Mouse (Mus musculus) T-cell, adult 2 months (primary cell): ENCODE measurements around the gene Myom1.

Source experiments
- DNase-seq: peaks from one replicate; pipeline ENCODE4 v3.0.0; 2022; ENCODE audit warnings: low spot score

The Myom1 gene

GRCm38 (mm10) chr17:71136384-71137333 is 134.2 kb downstream of the Myom1 start:
- DNase-seq: no peak

DNA sequence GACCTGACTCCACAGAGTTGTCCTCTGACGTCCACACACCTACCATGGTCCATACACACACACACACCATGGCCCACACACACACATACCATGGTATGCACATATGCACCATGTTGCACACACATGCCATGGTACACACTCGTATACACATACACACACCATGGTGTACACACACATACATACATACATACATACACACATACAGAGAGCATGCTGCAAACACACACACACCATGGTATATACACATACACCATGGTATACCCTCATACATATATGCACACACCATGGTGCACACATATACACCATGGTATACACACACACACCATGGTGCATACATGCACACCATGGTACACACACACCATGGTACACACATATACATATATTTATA is 134.9 kb downstream of the Myom1 start:
- no peak for DNase-seq

- DNase-seq: no peak
These were observed 139.6 kb downstream of the Myom1 start for GRCm38 (mm10) chr17:71142068-71142467.

- DNase-seq: no peak
These were observed 140.7 kb downstream of the Myom1 start for GRCm38 (mm10) chr17:71143155-71143554.

GRCm38 (mm10) chr17:71144322-71145116 is 142.1 kb downstream of the Myom1 start:
- no peak for DNase-seq

DNA sequence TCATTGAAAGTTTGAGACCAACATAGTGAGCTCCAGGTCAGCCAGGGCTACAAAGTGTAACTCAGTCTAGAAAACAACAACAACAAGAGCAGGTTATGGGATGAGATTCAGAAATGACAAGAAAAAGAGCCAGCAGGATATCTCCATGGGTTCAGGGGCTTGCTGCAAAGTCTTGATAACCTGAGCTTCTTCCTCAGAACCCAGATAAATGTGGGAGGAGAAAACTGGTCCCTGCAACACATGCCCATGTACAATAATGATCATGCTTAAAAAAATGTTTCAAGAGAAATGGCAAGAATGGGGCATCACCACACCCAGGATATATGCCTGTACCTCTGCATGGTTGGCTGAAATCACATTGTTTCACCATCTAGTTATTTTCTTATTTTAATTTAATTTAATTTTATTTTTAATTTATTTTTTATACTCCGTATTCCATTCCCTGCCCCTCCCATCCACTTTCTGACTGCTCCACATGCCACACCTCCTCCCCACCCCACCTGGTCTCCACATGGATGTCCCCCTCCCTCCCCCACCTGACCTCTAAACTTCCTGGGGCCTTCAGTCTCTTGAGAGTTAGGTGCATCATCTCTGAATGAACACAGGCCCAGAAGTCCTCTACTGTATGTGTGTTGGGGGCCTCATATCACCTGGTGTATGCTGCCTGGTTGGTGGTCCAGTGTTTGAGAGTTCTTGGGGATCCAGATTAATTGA is 143.0 kb downstream of the Myom1 start:
- DNase-seq: no peak

DNA sequence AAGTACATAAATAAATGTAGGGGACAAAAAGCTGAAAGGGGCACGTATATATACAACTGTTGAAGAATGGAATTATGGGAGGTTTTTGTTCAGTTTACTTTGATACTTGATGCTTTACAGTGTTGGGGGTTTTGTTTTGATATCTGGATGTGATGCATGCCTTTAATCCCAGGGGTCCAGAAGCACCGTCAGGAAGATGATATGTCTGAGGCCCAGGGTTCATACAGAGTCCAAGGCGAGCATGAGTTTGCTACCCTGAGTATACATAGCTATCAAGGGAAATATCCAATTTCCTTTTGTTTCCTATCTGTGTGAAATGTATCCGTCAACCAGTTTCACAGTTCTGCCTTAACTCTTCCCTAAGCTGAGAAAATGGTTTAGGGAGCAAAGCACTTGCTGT is 150.9 kb downstream of the Myom1 start:
- no peak for DNase-seq

DNA sequence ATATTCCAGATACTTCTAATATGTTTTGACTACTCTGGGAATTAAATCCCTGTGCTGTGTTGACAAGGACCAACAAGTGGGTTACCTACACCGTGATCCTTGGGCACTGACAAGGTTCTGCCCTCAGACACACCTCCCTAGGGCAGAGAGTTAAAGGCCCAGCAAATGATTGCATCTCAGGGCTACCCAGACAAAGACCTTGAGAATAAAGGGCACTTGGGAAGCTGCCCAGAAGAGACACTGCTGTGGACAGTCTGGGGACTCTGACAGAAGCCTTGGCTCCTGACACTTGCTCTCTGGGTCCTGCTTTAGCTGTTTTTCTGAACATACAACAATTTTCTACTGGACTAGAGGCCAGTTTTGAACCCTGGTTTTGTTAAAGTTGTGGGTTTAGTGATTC is 152.8 kb downstream of the Myom1 start:
- DNase-seq: no peak

DNA sequence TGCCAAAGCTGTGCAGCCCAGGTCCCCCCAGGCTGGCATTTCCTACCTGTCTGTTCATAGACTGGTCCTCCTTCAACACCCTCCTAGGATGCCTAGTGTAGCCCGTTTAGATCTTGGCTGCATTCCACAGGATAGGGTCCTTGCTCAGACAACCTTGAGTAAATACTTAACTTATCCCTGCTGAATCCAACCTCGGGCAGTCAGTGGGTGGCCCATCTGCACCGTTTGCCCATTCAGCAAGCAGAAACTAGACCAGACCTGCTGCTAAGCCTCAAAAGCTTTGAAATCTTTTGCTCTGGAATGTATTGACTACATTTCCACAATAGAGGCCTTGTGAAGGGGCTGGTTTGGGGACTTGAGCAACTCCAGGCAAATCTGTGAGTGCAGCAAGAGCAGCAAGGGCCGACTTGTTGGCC is 156.7 kb downstream of the Myom1 start:
- DNase-seq: no peak

DNA sequence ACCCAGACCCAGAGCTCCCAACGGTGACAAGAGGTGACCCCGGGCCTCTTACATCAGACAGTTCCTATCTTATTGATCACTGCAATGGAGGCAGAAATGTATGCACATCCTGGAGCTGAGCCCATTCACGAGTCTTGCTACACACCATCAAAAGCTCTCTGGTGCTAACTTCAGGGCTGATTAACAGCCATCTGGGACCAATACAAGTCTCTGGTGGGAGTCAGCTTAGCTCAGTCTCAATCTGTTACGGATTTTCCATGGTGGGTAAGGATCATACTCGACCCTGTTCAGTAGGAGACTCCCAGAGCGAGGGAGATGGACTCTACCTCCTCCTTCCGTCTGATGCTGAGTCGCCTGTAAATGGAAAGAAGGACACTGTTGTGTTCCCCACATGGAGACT is 157.3 kb downstream of the Myom1 start:
- DNase-seq: no peak

- no peak for DNase-seq
These were observed 158.0 kb downstream of the Myom1 start for GRCm38 (mm10) chr17:71160244-71160995.

- no peak for DNase-seq
These were observed 162.6 kb downstream of the Myom1 start for GRCm38 (mm10) chr17:71164991-71165390.

- DNase-seq: no peak
These were observed 165.9 kb downstream of the Myom1 start for GRCm38 (mm10) chr17:71168205-71168815.

DNA sequence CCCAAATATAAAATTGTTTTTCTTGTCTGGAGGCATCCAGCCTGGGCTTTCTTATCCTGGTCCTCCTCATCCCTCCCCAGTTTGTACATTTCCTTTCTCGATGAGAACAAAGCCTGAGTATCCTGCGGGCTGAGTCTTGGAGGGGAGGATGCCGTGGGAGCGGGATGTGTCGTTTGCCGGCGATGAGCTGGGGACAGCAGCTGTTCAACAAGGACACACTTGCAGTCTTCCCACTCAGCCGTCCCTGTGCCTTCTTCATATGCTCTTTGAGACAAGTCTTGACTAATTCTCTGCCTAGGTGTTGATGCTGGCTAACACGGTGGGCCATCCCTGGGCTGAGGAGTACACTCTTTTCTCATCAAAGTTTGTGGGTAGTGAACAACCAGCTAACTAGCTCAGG is 166.4 kb downstream of the Myom1 start:
- DNase-seq: no peak

- DNase-seq: no peak
These were observed 167.2 kb downstream of the Myom1 start for GRCm38 (mm10) chr17:71169639-71170038.

GRCm38 (mm10) chr17:71171161-71171560 is 168.7 kb downstream of the Myom1 start:
- DNase-seq: no peak
